Comparison of ENCODE assay signal across 30 mouse cellular contexts in the genomic region with DNA sequence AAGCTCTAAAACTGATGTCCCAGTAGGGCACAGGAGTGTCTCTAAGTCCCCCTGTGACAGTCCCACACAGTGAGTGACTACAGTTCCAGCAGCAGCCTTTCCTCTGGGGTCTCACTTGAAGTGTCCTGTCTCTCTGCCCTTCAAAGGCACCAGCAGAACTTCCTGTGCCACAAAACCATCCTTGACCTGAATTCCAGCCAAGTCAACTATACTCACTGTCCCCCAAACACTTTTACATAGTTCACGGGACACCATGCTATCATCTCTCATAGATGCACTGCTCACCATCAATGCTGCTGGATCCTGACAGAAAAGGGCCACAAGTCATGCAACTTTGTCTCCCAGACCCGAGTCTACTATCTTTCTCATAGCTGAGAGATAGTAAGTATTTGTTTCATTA.
"Had no signal": no experiment of that assay in that cellular context is flagged by ENCODE, and none has a peak within 500 bp of the region (broad histone marks: within the 10 kb centered on the region; RNA-seq: fewer than 3 reads in every experiment).

No protein-coding gene starts in this region.

- H3K4me3 ChIP-seq: heart, embryonic 10.5 days; heart, embryonic 12.5 days; heart, embryonic 13.5 days; heart, embryonic 15.5 days; hindbrain, embryonic 10.5 days; hindbrain, embryonic 12.5 days; hindbrain, embryonic 13.5 days; hindbrain, embryonic 15.5 days; intestine, embryonic 15.5 days; kidney, embryonic 15.5 days; layer of hippocampus, adult 2 months; left cerebral cortex, adult 2 months had no signal

- H3K27ac ChIP-seq: heart, embryonic 10.5 days; heart, embryonic 13.5 days; heart, embryonic 15.5 days; hindbrain, embryonic 10.5 days; hindbrain, embryonic 12.5 days; hindbrain, embryonic 13.5 days; hindbrain, embryonic 14.5 days; hindbrain, embryonic 15.5 days; hindbrain, postnatal 0 days; intestine, embryonic 15.5 days; kidney, embryonic 15.5 days; kidney, postnatal 0 days; layer of hippocampus, adult 2 months; left cerebral cortex, adult 2 months had no signal

- H3K27me3 ChIP-seq: heart, embryonic 12.5 days; heart, embryonic 13.5 days; heart, embryonic 15.5 days; hindbrain, embryonic 12.5 days; hindbrain, embryonic 13.5 days; hindbrain, embryonic 15.5 days; intestine, embryonic 15.5 days; kidney, embryonic 15.5 days had no signal

- DNase-seq: heart, postnatal 14 days; heart, postnatal 36 days; heart, postnatal 4 days; kidney, adult 11 months; kidney, adult 18-20 months; kidney, adult 2 months; kidney, adult 8-10 months; kidney, adult 9 months; kidney, postnatal 10 days; kidney, postnatal 14 days; kidney, postnatal 25 days; kidney, postnatal 36 days; kidney, postnatal 4 days; layer of hippocampus, adult 9-11 months; layer of hippocampus, postnatal 36 days had no signal

- H3K36me3 ChIP-seq: heart, embryonic 10.5 days; heart, embryonic 12.5 days; heart, embryonic 13.5 days; heart, embryonic 15.5 days; hindbrain, embryonic 12.5 days; hindbrain, embryonic 13.5 days; hindbrain, embryonic 15.5 days; intestine, embryonic 15.5 days; kidney, embryonic 15.5 days had no signal

- H3K4me1 ChIP-seq: intestine, embryonic 15.5 days had no signal
